Mouse (Mus musculus): Measurements from ENCODE around the gene Ptma. TPM values are rescaled to one million over a fixed set of nuclear protein-coding genes. Genes with fewer than 3 reads are reported as not detected.
"Not testable (repeated sequence)": the region's sequence is repeated elsewhere in the genome, so short reads cannot be mapped to it uniquely, and the experiment has no call there.

The Ptma gene
- 100 to 1,000 TPM; 470 to 490 TPM for total RNA-seq (2021)
- long read RNA-seq, transcript Ptma-201 (5 exons, 1,216 nt), result major isoform, 112 of 131 reads
- long read RNA-seq, partial matches to known transcripts, result 8 of 131 reads
- long read RNA-seq, other reads (novel, unspliced or antisense), result 11 of 131 reads

- peak; percentile 99 to 100 for DNase-seq (ENCODE audit: low spot score in 2 of 2)
These were observed at the start of gene Ptma for GRCm38 (mm10) chr1:86526116-86526788. TSS of gene Ptma (plus strand) at chr1:86526726.

- no peak for DNase-seq (ENCODE audit: low spot score in 2 of 2)
These were observed 48.7 kb upstream of the Ptma start for GRCm38 (mm10) chr1:86477738-86478285.

- DNase-seq (ENCODE audit: low spot score in 2 of 2), result no peak
These were observed 47.3 kb upstream of the Ptma start for GRCm38 (mm10) chr1:86479099-86479825.

GRCm38 (mm10) chr1:86480288-86480687, 46.2 kb upstream of the Ptma start:
- DNase-seq (ENCODE audit: low spot score in 2 of 2), result no peak

GRCm38 (mm10) chr1:86480735-86481447, 45.6 kb upstream of the Ptma start:
- DNase-seq (ENCODE audit: low spot score in 2 of 2), result no peak

GRCm38 (mm10) chr1:86481468-86481867, 45.1 kb upstream of the Ptma start:
- DNase-seq (ENCODE audit: low spot score in 2 of 2), result no peak

- no peak for DNase-seq (ENCODE audit: low spot score in 2 of 2)
These were observed 44.2 kb upstream of the Ptma start for GRCm38 (mm10) chr1:86482288-86482687.

GRCm38 (mm10) chr1:86482761-86483160, 43.8 kb upstream of the Ptma start:
- no peak for DNase-seq (ENCODE audit: low spot score in 2 of 2)

GRCm38 (mm10) chr1:86485346-86485745, 41.2 kb upstream of the Ptma start:
- no peak for DNase-seq (ENCODE audit: low spot score in 2 of 2)

- not testable (repeated sequence) for DNase-seq (ENCODE audit: low spot score in 2 of 2)
These were observed 40.7 kb upstream of the Ptma start for GRCm38 (mm10) chr1:86485858-86486257.

- DNase-seq (ENCODE audit: low spot score in 2 of 2), result no peak
These were observed 39.7 kb upstream of the Ptma start for GRCm38 (mm10) chr1:86486703-86487294.

GRCm38 (mm10) chr1:86487295-86487907, 39.1 kb upstream of the Ptma start:
- peak; percentile 100 for DNase-seq (ENCODE audit: low spot score in 2 of 2)

- DNase-seq (ENCODE audit: low spot score in 2 of 2), result no peak
These were observed 38.6 kb upstream of the Ptma start for GRCm38 (mm10) chr1:86487908-86488314.

- no peak for DNase-seq (ENCODE audit: low spot score in 2 of 2)
These were observed 38.2 kb upstream of the Ptma start for GRCm38 (mm10) chr1:86488326-86488725.

GRCm38 (mm10) chr1:86488774-86489173, 37.8 kb upstream of the Ptma start:
- DNase-seq (ENCODE audit: low spot score in 2 of 2), result no peak

- DNase-seq (ENCODE audit: low spot score in 2 of 2), result no peak
These were observed 36.6 kb upstream of the Ptma start for GRCm38 (mm10) chr1:86489901-86490300.

GRCm38 (mm10) chr1:86490697-86491096, 35.8 kb upstream of the Ptma start:
- DNase-seq (ENCODE audit: low spot score in 2 of 2), result no peak

- DNase-seq (ENCODE audit: low spot score in 2 of 2), result no peak
These were observed 34.9 kb upstream of the Ptma start for GRCm38 (mm10) chr1:86491533-86492094.

GRCm38 (mm10) chr1:86492095-86493070, 34.1 kb upstream of the Ptma start:
- DNase-seq (ENCODE audit: low spot score in 2 of 2), result no peak

Measured in layer of hippocampus, adult 18-20 months (tissue).